Mouse (Mus musculus) myocyte (in vitro differentiated cells): ENCODE measurements around the gene Panx1. TPM values are rescaled to one million over a fixed set of nuclear protein-coding genes. Genes with fewer than 3 reads are reported as not detected.
A peak's percentile ranks its signal among the peaks of the same experiment; 100 is the strongest.

ENCODE experiments used
- H3K27me3 ChIP-seq: one replicate; pipeline ENCODE4 v1.6.1; 2011; ENCODE audit not compliant: control insufficient read depth, insufficient read depth, insufficient read length
- H3K36me3 ChIP-seq: one replicate; pipeline ENCODE4 v1.6.1; 2011; ENCODE audit not compliant: control insufficient read depth, insufficient read depth
- H3K4me2 ChIP-seq: one replicate; pipeline ENCODE4 v1.6.1; 2011; ENCODE audit warnings: low read depth, control low read depth
- H3K4me3 ChIP-seq: one replicate; pipeline ENCODE4 v1.5.1; 2011; ENCODE audit warnings: mild to moderate bottlenecking, control low read depth, moderate library complexity
- H3K79me2 ChIP-seq: one replicate; pipeline ENCODE4 v1.6.1; 2011; ENCODE audit not compliant: control insufficient read depth, insufficient read depth
- H3ac ChIP-seq: one replicate; pipeline ENCODE4 v1.6.1; 2011; ENCODE audit not compliant: control insufficient read depth, insufficient read length
- CEBPB ChIP-seq: IDR thresholded peaks from 2 replicates; pipeline ENCODE4 v1.6.1; 2011; ENCODE audit warnings: mild to moderate bottlenecking, moderate library complexity; ENCODE audit not compliant: poor library complexity, insufficient read depth, severe bottlenecking
- E2F4 ChIP-seq: IDR thresholded peaks from one replicate; pipeline ENCODE4 v1.6.1; 2011; ENCODE audit warnings: mild to moderate bottlenecking, control low read depth, moderate library complexity; ENCODE audit not compliant: insufficient read depth
- MAX ChIP-seq: IDR thresholded peaks from one replicate; pipeline ENCODE4 v1.6.1; 2011; ENCODE audit warnings: low read depth, mild to moderate bottlenecking, control low read depth
- MYOD1 ChIP-seq, 3 experiments: IDR thresholded peaks; one replicate each; pipeline ENCODE4 v1.6.1; 2011; ENCODE audit warnings: control low read depth in 2 of 3, low read depth in 2 of 3, mild to moderate bottlenecking in 2 of 3, moderate library complexity in 1 of 3; ENCODE audit not compliant: insufficient read length in 2 of 3, control insufficient read depth in 1 of 3
- MYOG ChIP-seq, 3 experiments: IDR thresholded peaks; one replicate each; pipeline ENCODE4 v1.6.1; 2011; ENCODE audit warnings: control low read depth in 2 of 3, low read depth in 2 of 3, mild to moderate bottlenecking in 2 of 3; ENCODE audit not compliant: insufficient read length in 2 of 3, control insufficient read depth in 1 of 3, insufficient read depth in 1 of 3
- POLR2A ChIP-seq: IDR thresholded peaks from one replicate; pipeline ENCODE4 v1.6.1; 2011; ENCODE audit warnings: low read depth, mild to moderate bottlenecking, control low read depth, moderate library complexity; ENCODE audit not compliant: insufficient read length
- POLR2AphosphoS2 ChIP-seq: IDR thresholded peaks from one replicate; pipeline ENCODE4 v1.6.1; 2011; ENCODE audit warnings: low read depth, control low read depth; ENCODE audit not compliant: insufficient read length
- REST ChIP-seq: IDR thresholded peaks from one replicate; pipeline ENCODE4 v1.6.1; 2011; ENCODE audit warnings: mild to moderate bottlenecking, control low read depth, moderate library complexity; ENCODE audit not compliant: insufficient read depth, insufficient read length
- SRF ChIP-seq: IDR thresholded peaks from one replicate; pipeline ENCODE4 v1.6.1; 2011; ENCODE audit warnings: low read depth; ENCODE audit not compliant: control insufficient read depth, insufficient read length
- TCF12 ChIP-seq: IDR thresholded peaks from one replicate; pipeline ENCODE4 v1.6.1; 2011; ENCODE audit warnings: mild to moderate bottlenecking, control low read depth; ENCODE audit not compliant: poor library complexity, insufficient read depth, severe bottlenecking
- TCF3 ChIP-seq: IDR thresholded peaks from one replicate; pipeline ENCODE4 v1.6.1; 2011; ENCODE audit warnings: low read depth, control low read depth; ENCODE audit not compliant: insufficient read length
- USF1 ChIP-seq: IDR thresholded peaks from one replicate; pipeline ENCODE4 v1.6.1; 2011; ENCODE audit warnings: low read depth, mild to moderate bottlenecking, control low read depth, moderate library complexity
- polyA plus RNA-seq: library from polyadenylated mRNA; unstranded; fragments of >200 nt; fragmentation: generic; extraction: Trizol; gene quantifications from one replicate; pipeline ENCODE4 v1.2.1, GENCODE M21; 2012; ENCODE audit warnings: missing spikeins

The Panx1 gene
- polyA plus RNA-seq = 54.7 TPM

GRCm38 (mm10) chr9:15045084-15045669 is at the start of gene Panx1:
Gene Panx1 (minus strand): TSS chr9:15045478.
- peaks cover 18% of the 10 kb centered on the region for H3K79me2 ChIP-seq
- peak within 1 kb of the TSS; percentile 72 for H3K4me2 ChIP-seq
- H3K4me3 ChIP-seq = peak within 1 kb of the TSS; percentile 59
- H3ac ChIP-seq = peak within 1 kb of the TSS; percentile 72
- H3K27me3 ChIP-seq = no peaks in the 10 kb centered on the region
- H3K36me3 ChIP-seq = no peaks in the 10 kb centered on the region
- TF ChIP-seq MAX (no peak), POLR2AphosphoS2 (peak; percentile 47), POLR2A (peak; percentile 70), SRF (no peak)

- Histone ChIP-seq H3K4me2 (peak overlapping the region; percentile 53), H3K4me3 (no peak overlapping the region), H3K79me2 (no peaks in the 10 kb centered on the region), H3ac (no peak overlapping the region), H3K36me3 (peaks cover 4% of the 10 kb centered on the region), H3K27me3 (no peaks in the 10 kb centered on the region)
- TF ChIP-seq SRF = no peak
- TF ChIP-seq CEBPB = no peak
- no peak for TF ChIP-seq USF1
- peak; percentile 26 for TF ChIP-seq MAX
- no peak for TF ChIP-seq MYOG (IDR thresholded peaks at IDR 0.05; ENCODE audit: control insufficient read depth in 1 of 3, insufficient read depth in 1 of 3, insufficient read length in 2 of 3, low read depth in 2 of 3)
- TF ChIP-seq POLR2A = peak; percentile 33
- TF ChIP-seq TCF12 = no peak
- TF ChIP-seq POLR2AphosphoS2 = no peak
- no peak for TF ChIP-seq REST
- no peak for TF ChIP-seq E2F4
- TF ChIP-seq TCF3 = no peak
- peak in 1 of 3 experiments; percentile 16 for TF ChIP-seq MYOD1 (IDR thresholded peaks at IDR 0.05; ENCODE audit: control insufficient read depth in 1 of 3, insufficient read length in 2 of 3, low read depth in 2 of 3)
Observed at GRCm38 (mm10) chr9:15068686-15069295, 23.5 kb upstream of the Panx1 start.

DNA sequence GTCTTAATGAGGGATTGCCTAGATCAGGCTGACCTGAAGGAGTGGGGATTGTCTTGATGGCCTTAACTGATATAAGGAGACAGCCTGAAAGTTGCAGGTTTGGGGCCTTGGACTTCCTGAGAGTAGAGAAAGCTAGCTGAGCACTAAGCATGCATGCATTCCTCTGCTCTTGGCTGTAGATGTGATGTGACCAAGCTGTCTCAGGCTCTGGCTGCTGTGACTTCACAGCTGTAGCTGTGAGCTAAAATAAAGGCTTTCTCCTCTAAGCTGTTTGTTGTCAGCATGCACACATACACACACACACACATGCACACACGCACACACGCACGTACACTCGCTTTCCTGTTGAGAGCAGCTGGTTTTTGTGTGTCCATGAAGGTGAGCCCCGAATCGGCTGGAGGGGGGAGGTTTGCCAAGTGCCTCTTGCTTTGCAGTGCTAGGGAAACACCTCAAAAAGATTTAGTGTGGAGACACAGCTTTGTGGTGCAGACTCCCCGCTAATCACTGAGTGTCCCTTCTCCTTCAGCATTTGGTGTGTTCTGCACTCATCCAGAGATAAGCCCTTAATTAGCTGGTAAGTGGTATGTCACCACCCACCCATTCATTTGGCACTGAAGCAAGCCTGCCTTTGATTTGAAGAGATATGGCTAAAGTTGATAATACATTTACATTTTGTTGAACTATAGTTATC is 22.9 kb upstream of the Panx1 start:
- H3K79me2 ChIP-seq = no peaks in the 10 kb centered on the region
- H3ac ChIP-seq = no peak overlapping the region
- no peak for TF ChIP-seq TCF12
- no peak for TF ChIP-seq TCF3
- TF ChIP-seq USF1 = no peak
- no peak for TF ChIP-seq MYOG (IDR thresholded peaks at IDR 0.05; ENCODE audit: control insufficient read depth in 1 of 3, insufficient read depth in 1 of 3, insufficient read length in 2 of 3, low read depth in 2 of 3)
- TF ChIP-seq REST = no peak
- TF ChIP-seq MAX = no peak
- TF ChIP-seq MYOD1 (IDR thresholded peaks at IDR 0.05; ENCODE audit: control insufficient read depth in 1 of 3, insufficient read length in 2 of 3, low read depth in 2 of 3) = no peak
- TF ChIP-seq POLR2A = no peak
- TF ChIP-seq E2F4 = no peak
- no peak for TF ChIP-seq POLR2AphosphoS2
- TF ChIP-seq SRF = no peak
- no peak for TF ChIP-seq CEBPB
- H3K4me3 ChIP-seq = no peak overlapping the region
- H3K4me2 ChIP-seq = peak overlapping the region; percentile 53
- no peaks in the 10 kb centered on the region for H3K27me3 ChIP-seq
- peaks cover 4% of the 10 kb centered on the region for H3K36me3 ChIP-seq

DNA sequence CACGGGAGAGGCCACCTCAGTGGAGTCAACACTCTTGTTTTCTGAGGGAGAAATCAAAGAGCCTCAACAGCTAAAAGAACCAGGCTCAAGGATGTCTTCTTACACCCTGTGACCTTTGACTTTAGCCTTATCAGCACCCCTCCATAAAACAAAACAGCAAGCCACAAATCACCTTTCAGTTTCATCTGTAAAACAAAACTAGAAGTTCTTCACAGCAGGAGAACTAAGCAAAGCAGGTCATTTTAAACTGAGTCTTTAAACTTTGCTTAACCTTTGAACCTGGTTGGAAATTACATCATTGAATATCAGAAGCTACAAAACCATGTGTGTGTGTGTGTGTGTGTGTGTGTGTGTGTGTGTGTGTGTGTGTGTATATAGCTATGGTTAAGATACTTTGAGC is 18.9 kb upstream of the Panx1 start:
- Histone ChIP-seq H3K4me3 (no peak overlapping the region), H3K79me2 (no peaks in the 10 kb centered on the region), H3K4me2 (no peak overlapping the region), H3K36me3 (no peaks in the 10 kb centered on the region), H3ac (no peak overlapping the region), H3K27me3 (no peaks in the 10 kb centered on the region)
- TF ChIP-seq POLR2A (no peak), REST (no peak), MYOD1 (IDR thresholded peaks at IDR 0.05; ENCODE audit: control insufficient read depth in 1 of 3, insufficient read length in 2 of 3, low read depth in 2 of 3) (no peak), USF1 (no peak), E2F4 (no peak), CEBPB (no peak)

DNA sequence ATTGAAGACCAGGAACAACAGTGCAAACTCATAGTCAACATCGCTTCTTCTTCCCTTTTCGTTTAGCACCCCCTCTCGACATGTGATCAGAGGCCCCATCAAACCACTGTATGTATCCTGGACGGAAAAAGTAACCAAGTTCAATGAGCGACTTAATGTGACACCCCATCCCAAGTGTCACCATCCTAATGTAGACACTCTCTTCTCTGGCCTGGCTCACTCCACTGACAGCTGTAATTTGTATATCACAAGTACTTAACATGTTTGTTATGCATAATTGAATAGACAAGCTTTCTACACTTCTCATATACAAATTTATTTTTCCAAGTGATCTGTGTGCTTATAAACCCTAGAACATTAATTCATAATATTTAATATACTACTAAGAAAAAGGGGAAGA is 15.6 kb upstream of the Panx1 start:
- no peaks in the 10 kb centered on the region for H3K27me3 ChIP-seq
- H3K4me2 ChIP-seq = no peak overlapping the region
- no peaks in the 10 kb centered on the region for H3K79me2 ChIP-seq
- H3K36me3 ChIP-seq = no peaks in the 10 kb centered on the region
- no peak overlapping the region for H3ac ChIP-seq
- H3K4me3 ChIP-seq = no peak overlapping the region
- TF ChIP-seq POLR2A = no peak
- no peak for TF ChIP-seq SRF
- no peak for TF ChIP-seq MYOD1 (IDR thresholded peaks at IDR 0.05; ENCODE audit: control insufficient read depth in 1 of 3, insufficient read length in 2 of 3, low read depth in 2 of 3)
- TF ChIP-seq MYOG (IDR thresholded peaks at IDR 0.05; ENCODE audit: control insufficient read depth in 1 of 3, insufficient read depth in 1 of 3, insufficient read length in 2 of 3, low read depth in 2 of 3) = no peak
- no peak for TF ChIP-seq TCF3
- TF ChIP-seq TCF12 = no peak
- no peak for TF ChIP-seq POLR2AphosphoS2
- no peak for TF ChIP-seq REST
- no peak for TF ChIP-seq E2F4
- no peak for TF ChIP-seq CEBPB
- TF ChIP-seq MAX = no peak
- no peak for TF ChIP-seq USF1
